Mouse (Mus musculus): ENCODE measurements around the gene Ptpn3.

DNA sequence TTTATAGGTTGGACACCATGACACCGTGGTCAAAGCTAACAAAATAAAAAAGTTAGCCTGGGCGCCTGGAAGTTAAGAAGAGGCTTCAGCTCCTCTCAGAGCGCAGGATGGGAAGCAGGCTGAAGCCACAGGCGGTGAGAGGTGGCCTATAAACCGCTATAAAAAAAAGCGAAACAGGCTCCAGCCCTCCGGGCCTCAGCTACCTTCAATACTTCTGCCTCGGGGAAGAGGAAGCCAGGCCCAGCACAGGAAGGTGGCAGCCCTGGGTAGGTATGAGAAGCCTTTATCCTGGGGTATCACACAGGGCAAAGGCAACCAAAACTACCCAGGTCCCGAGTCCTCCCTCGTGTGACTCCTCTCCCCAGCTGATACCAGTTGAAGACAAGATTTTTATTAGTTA, 22.8 kb downstream of the Ptpn3 start:
- TF ChIP-seq CTCF (IDR thresholded peaks at IDR 0.05; ENCODE audit: extremely low read depth, insufficient read depth, low read length) (no peak), POLR2A (IDR thresholded peaks at IDR 0.05; ENCODE audit: extremely low read depth, insufficient read depth, low read length) (no peak)
